Mouse (Mus musculus) MEL (cell line): ENCODE measurements around the gene Ypel5. TPM values are rescaled to one million over a fixed set of nuclear protein-coding genes. Genes with fewer than 3 reads are reported as not detected.

Source experiments
- DNase-seq: peaks from one replicate; pipeline ENCODE4 v3.0.0; 2011; ENCODE audit warnings: low read depth, low spot score
- H3K27ac ChIP-seq: 2 replicates; pipeline ENCODE4 v1.5.1; 2012; ENCODE audit warnings: low read depth, mild to moderate bottlenecking, control low read depth, low read length, moderate library complexity; ENCODE audit not compliant: control insufficient read depth
- H3K27me3 ChIP-seq, 2 experiments: fragments of 150-350 bp in 1 of 2; sonication (generic) in 1 of 2; 2 replicates each; pipeline ENCODE4 v1.6.1; 2012; ENCODE audit warnings: low read length in 2 of 2, mild to moderate bottlenecking in 2 of 2, improper control_type of control experiment in 1 of 2, moderate library complexity in 1 of 2; ENCODE audit not compliant: insufficient read depth in 2 of 2, control insufficient read depth in 1 of 2
- H3K36me3 ChIP-seq, 2 experiments: 2 replicates each; pipeline ENCODE4 v1.6.1; 2012 to 2014; ENCODE audit warnings: low read length in 2 of 2, improper control_type of control experiment in 1 of 2, inconsistent platforms in 1 of 2, mild to moderate bottlenecking in 1 of 2; ENCODE audit not compliant: insufficient read depth in 2 of 2, control insufficient read depth in 1 of 2
- H3K4me1 ChIP-seq, 2 experiments: fragments of 150-350 bp in 1 of 2; sonication (generic) in 1 of 2; 2 replicates each; pipeline ENCODE4 v1.6.1; 2012; ENCODE audit warnings: low read length in 2 of 2, improper control_type of control experiment in 1 of 2, mild to moderate bottlenecking in 1 of 2; ENCODE audit not compliant: insufficient read depth in 2 of 2, control insufficient read depth in 1 of 2
- H3K4me3 ChIP-seq, 2 experiments: fragments of 150-350 bp in 1 of 2; sonication (generic) in 1 of 2; 2 replicates each; pipeline ENCODE4 v1.5.1; 2012; ENCODE audit warnings: low read depth in 2 of 2, low read length in 2 of 2, mild to moderate bottlenecking in 2 of 2, moderate library complexity in 2 of 2, control low read depth in 1 of 2, improper control_type of control experiment in 1 of 2; ENCODE audit not compliant: control insufficient read depth in 1 of 2, insufficient read depth in 1 of 2
- H3K79me2 ChIP-seq: 2 replicates; pipeline ENCODE4 v1.6.1; 2012; ENCODE audit warnings: mild to moderate bottlenecking, low read length, moderate library complexity; ENCODE audit not compliant: control insufficient read depth, poor library complexity, insufficient read depth
- H3K9ac ChIP-seq: 2 replicates; pipeline ENCODE4 v1.6.1; 2012; ENCODE audit warnings: low read depth, mild to moderate bottlenecking, control low read depth, low read length, moderate library complexity; ENCODE audit not compliant: control insufficient read depth, poor library complexity, severe bottlenecking
- H3K9me3 ChIP-seq: fragments of 150-350 bp; sonication (generic); replicated peaks from 2 replicates; pipeline ENCODE4 v1.6.1; 2012; ENCODE audit warnings: mild to moderate bottlenecking, low read length, improper control_type of control experiment, moderate library complexity; ENCODE audit not compliant: insufficient read depth
- BHLHE40 ChIP-seq: IDR thresholded peaks from 2 replicates; pipeline ENCODE4 v1.6.1; 2012; ENCODE audit warnings: low read depth, mild to moderate bottlenecking, inconsistent platforms, low read length, improper control_type of control experiment, borderline replicate concordance
- CHD1 ChIP-seq: IDR thresholded peaks from 2 replicates; pipeline ENCODE4 v1.6.1; 2012; ENCODE audit warnings: low read depth, mild to moderate bottlenecking, inconsistent platforms, low read length, improper control_type of control experiment
- CHD2 ChIP-seq: IDR thresholded peaks from 2 replicates; pipeline ENCODE4 v1.6.1; 2011; ENCODE audit warnings: low read length, improper control_type of control experiment
- CTCF ChIP-seq, 3 experiments: IDR thresholded peaks in 2 of 3; conservative IDR thresholded peaks in 1 of 3; 2 replicates each; pipeline ENCODE4 v1.5.1; 2011 to 2012; ENCODE audit warnings: low read length in 3 of 3, low read depth in 2 of 3, mild to moderate bottlenecking in 2 of 3, improper control_type of control experiment in 1 of 3, inconsistent platforms in 1 of 3, mixed read lengths in 1 of 3, moderate library complexity in 1 of 3; ENCODE audit not compliant: control insufficient read depth in 1 of 3, insufficient read depth in 1 of 3, poor library complexity in 1 of 3, severe bottlenecking in 1 of 3
- E2F4 ChIP-seq: IDR thresholded peaks from 2 replicates; pipeline ENCODE4 v1.6.1; 2011; ENCODE audit warnings: low read depth, low read length, improper control_type of control experiment, borderline replicate concordance
- EP300 ChIP-seq, 2 experiments: IDR thresholded peaks; 2 replicates each; pipeline ENCODE4 v1.6.1; 2011; ENCODE audit warnings: improper control_type of control experiment in 2 of 2, low read length in 2 of 2, low read depth in 1 of 2, mild to moderate bottlenecking in 1 of 2
- GATA1 ChIP-seq: IDR thresholded peaks from 2 replicates; pipeline ENCODE4 v1.6.1; 2011; ENCODE audit warnings: low read depth, low read length, improper control_type of control experiment
- MAFK ChIP-seq: IDR thresholded peaks from 2 replicates; pipeline ENCODE4 v1.6.1; 2011; ENCODE audit warnings: low read depth, mild to moderate bottlenecking, low read length, improper control_type of control experiment, borderline replicate concordance
- MAX ChIP-seq: IDR thresholded peaks from 2 replicates; pipeline ENCODE4 v1.6.1; 2011; ENCODE audit warnings: low read length, improper control_type of control experiment
- MXI1 ChIP-seq: IDR thresholded peaks from 2 replicates; pipeline ENCODE4 v1.6.1; 2011; ENCODE audit warnings: mild to moderate bottlenecking, low read depth, low read length, improper control_type of control experiment
- MYB ChIP-seq: IDR thresholded peaks from 2 replicates; pipeline ENCODE4 v1.6.1; 2011; ENCODE audit warnings: mild to moderate bottlenecking, low read depth, low read length, improper control_type of control experiment
- NELFE ChIP-seq: IDR thresholded peaks from 2 replicates; pipeline ENCODE4 v1.6.1; 2011; ENCODE audit warnings: low read depth, low read length, improper control_type of control experiment
- NRF1 ChIP-seq: IDR thresholded peaks from 2 replicates; pipeline ENCODE4 v1.6.1; 2014; ENCODE audit warnings: low read depth, mild to moderate bottlenecking, inconsistent platforms, low read length, improper control_type of control experiment, moderate library complexity; ENCODE audit not compliant: poor library complexity, insufficient read depth, severe bottlenecking
- POLR2A ChIP-seq, 2 experiments: IDR thresholded peaks; 2 replicates each; pipeline ENCODE4 v1.6.1; 2011 to 2012; ENCODE audit warnings: low read length in 2 of 2, mild to moderate bottlenecking in 2 of 2, control low read depth in 1 of 2, improper control_type of control experiment in 1 of 2, low read depth in 1 of 2, moderate library complexity in 1 of 2; ENCODE audit not compliant: control insufficient read depth in 1 of 2, insufficient read depth in 1 of 2, poor library complexity in 1 of 2
- POLR2AphosphoS2 ChIP-seq: IDR thresholded peaks from 2 replicates; pipeline ENCODE4 v1.6.1; 2011; ENCODE audit warnings: low read length, improper control_type of control experiment
- RAD21 ChIP-seq: IDR thresholded peaks from 2 replicates; pipeline ENCODE4 v1.6.1; 2011; ENCODE audit warnings: mild to moderate bottlenecking, low read depth, low read length, improper control_type of control experiment
- RCOR1 ChIP-seq: IDR thresholded peaks from 2 replicates; pipeline ENCODE4 v1.6.1; 2012; ENCODE audit warnings: low read depth, mild to moderate bottlenecking, inconsistent platforms, low read length, improper control_type of control experiment
- SIN3A ChIP-seq: IDR thresholded peaks from 2 replicates; pipeline ENCODE4 v1.6.1; 2012; ENCODE audit warnings: low read length, improper control_type of control experiment, inconsistent platforms
- SMC3 ChIP-seq: IDR thresholded peaks from 2 replicates; pipeline ENCODE4 v1.6.1; 2011; ENCODE audit warnings: low read depth, low read length, improper control_type of control experiment
- TBP ChIP-seq: IDR thresholded peaks from 2 replicates; pipeline ENCODE4 v1.8.0; 2011; ENCODE audit warnings: low read depth, low read length, improper control_type of control experiment
- TCF12 ChIP-seq: IDR thresholded peaks from 2 replicates; pipeline ENCODE4 v1.6.1; 2014; ENCODE audit warnings: low read depth, mild to moderate bottlenecking, inconsistent platforms, low read length, improper control_type of control experiment, moderate library complexity
- USF1 ChIP-seq: IDR thresholded peaks from 2 replicates; pipeline ENCODE4 v1.6.1; 2014; ENCODE audit warnings: low read depth, mild to moderate bottlenecking, inconsistent platforms, low read length, improper control_type of control experiment, moderate library complexity
- ZMIZ1 ChIP-seq: IDR thresholded peaks from 2 replicates; pipeline ENCODE4 v1.6.1; 2012; ENCODE audit warnings: low read depth, mild to moderate bottlenecking, inconsistent platforms, low read length, improper control_type of control experiment, moderate library complexity
- polyA plus RNA-seq, 2 experiments: library from polyadenylated mRNA; stranded (reverse) in 1 of 2; unstranded in 1 of 2; fragments of >175 nt in 1 of 2; fragments of >200 nt in 1 of 2; gene quantifications; 2 replicates each; pipeline versions ENCODE4 v1.2.1 to v1.2.4; 2012; ENCODE audit warnings: low replicate concordance in 2 of 2, low read depth in 1 of 2; ENCODE audit not compliant: insufficient read length in 2 of 2, insufficient read depth in 1 of 2, missing spikeins in 1 of 2
- total RNA-seq: library from RNA; depleted of rRNA; stranded (reverse); fragments of 300-350 nt; gene quantifications from 2 replicates; pipeline ENCODE4 v1.2.3, GENCODE M21; 2012

Ypel5 gene
- total and polyA plus RNA-seq, 3 experiments, result 9.2 to 80.4 (median 15.5) TPM

DNA sequence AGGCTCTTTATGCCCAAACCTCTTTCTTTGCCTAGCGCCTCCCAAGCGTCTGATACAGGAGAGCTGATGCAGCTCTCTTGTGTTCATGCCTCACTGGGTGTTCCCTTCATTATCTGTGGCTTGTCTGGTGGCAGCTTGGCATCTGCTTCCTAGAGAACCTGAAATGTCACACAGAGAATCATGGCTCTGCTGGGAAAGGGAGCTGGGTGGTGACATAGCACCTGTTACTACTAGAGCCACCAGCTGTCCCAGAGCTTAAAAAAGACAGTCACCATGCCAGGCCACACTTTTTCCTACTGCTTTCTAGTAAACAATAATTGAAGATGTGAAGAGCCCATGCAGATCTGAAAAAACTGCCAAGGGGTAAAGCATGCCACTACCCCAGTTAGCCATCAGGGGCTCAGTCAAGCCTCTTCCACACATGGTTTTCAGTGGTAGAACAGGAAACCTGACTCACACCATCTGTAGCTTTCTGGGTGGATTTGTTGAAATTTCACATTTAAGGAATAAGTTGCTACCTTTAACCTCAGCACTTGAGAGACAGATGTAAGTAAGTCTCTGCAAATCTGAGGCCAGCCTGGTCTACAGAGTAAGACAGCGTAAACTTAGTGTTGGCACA lies 9.2 kb upstream of the Ypel5 start:
- H3K27ac ChIP-seq, result no peak overlapping the region
- no peaks in the 10 kb centered on the region for H3K79me2 ChIP-seq
- no peaks in the 10 kb centered on the region for H3K9me3 ChIP-seq
- DNase-seq, result no peak
- H3K4me3 ChIP-seq, result no peak overlapping the region
- no peaks in the 10 kb centered on the region for H3K27me3 ChIP-seq
- H3K9ac ChIP-seq, result no peak overlapping the region
- H3K36me3 ChIP-seq, result no peaks in the 10 kb centered on the region
- H3K4me1 ChIP-seq, result peaks cover 0 to 2% of the 10 kb centered on the region in 2 experiments; a peak in 1 of 4 replicates
- no peak for TF ChIP-seq CTCF (IDR thresholded peaks at IDR 0.05 in 2 of 3, conservative IDR thresholded peaks at IDR 0.05 in 1 of 3; ENCODE audit: control insufficient read depth in 1 of 3, insufficient read depth in 1 of 3, low read depth in 2 of 3, low read length in 3 of 3, poor library complexity in 1 of 3, severe bottlenecking in 1 of 3)
- no peak for TF ChIP-seq E2F4
- no peak for TF ChIP-seq MYB
- no peak for TF ChIP-seq BHLHE40
- no peak for TF ChIP-seq CHD2
- TF ChIP-seq EP300 (IDR thresholded peaks at IDR 0.05; ENCODE audit: low read depth in 1 of 2, low read length in 2 of 2), result no peak
- no peak for TF ChIP-seq SIN3A
- TF ChIP-seq USF1, result no peak
- TF ChIP-seq TBP, result no peak
- no peak for TF ChIP-seq SMC3
- TF ChIP-seq GATA1, result no peak
- no peak for TF ChIP-seq TCF12
- no peak for TF ChIP-seq NELFE
- TF ChIP-seq MAFK, result no peak
- TF ChIP-seq, all 39 proteins: peak for 0

DNA sequence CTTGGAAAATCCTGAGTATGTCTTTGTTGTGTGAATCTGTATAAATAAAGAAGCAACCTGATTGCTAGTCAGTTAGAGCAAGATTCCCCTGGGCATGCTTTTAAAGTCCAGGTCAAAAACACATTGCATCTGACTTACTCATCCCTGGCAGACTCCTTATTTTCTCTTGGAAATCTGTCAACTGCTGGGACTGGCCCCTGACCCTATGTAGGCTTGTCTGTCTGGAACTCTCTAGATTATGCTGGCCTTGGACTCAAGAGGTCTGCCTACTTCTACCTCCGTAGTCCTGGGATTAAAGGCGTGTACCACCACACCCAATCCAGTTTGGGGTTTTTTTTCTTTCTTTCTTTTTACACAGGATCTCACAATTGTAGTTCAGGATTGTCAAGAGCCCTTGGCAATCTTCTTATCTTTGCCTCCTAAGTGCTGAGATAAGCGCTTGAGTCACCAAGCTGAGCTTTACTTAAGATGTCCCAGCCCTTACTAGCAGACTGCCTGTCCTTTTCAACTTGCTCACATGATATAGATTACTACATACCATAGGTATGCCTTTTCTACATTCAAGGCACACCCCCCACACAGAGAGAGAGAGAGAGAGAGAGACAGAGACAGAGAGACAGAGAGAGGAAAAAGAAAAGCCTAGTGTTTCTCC lies 8.1 kb upstream of the Ypel5 start:
- Histone ChIP-seq H3K27ac (no peak overlapping the region), H3K9ac (no peak overlapping the region), H3K36me3 (peaks cover 0 to under 1% of the 10 kb centered on the region in 2 experiments; a peak in 2 of 4 replicates), H3K9me3 (no peaks in the 10 kb centered on the region), H3K27me3 (no peaks in the 10 kb centered on the region), H3K4me3 (no peak overlapping the region)
- TF ChIP-seq NELFE, result no peak
- TF ChIP-seq CTCF (IDR thresholded peaks at IDR 0.05 in 2 of 3, conservative IDR thresholded peaks at IDR 0.05 in 1 of 3; ENCODE audit: control insufficient read depth in 1 of 3, insufficient read depth in 1 of 3, low read depth in 2 of 3, low read length in 3 of 3, poor library complexity in 1 of 3, severe bottlenecking in 1 of 3), result no peak
- TF ChIP-seq RAD21, result no peak
- no peak for TF ChIP-seq CHD1
- no peak for TF ChIP-seq POLR2AphosphoS2
- peak; percentile 62 for TF ChIP-seq GATA1
- peak; percentile 29; the same call in 1 of the 2 replicates for TF ChIP-seq RCOR1
- TF ChIP-seq POLR2A (IDR thresholded peaks at IDR 0.05; ENCODE audit: control insufficient read depth in 1 of 2, insufficient read depth in 1 of 2, low read depth in 1 of 2, low read length in 2 of 2, poor library complexity in 1 of 2), result no peak
- no peak for TF ChIP-seq MYB
- no peak for TF ChIP-seq USF1
- no peak for TF ChIP-seq ZMIZ1
- TF ChIP-seq MAX, result no peak
- no peak for TF ChIP-seq NRF1
- no peak for TF ChIP-seq MXI1
- TF ChIP-seq E2F4, result no peak
- TF ChIP-seq EP300 (IDR thresholded peaks at IDR 0.05; ENCODE audit: low read depth in 1 of 2, low read length in 2 of 2), result peak in 1 of 2 experiments; percentile 12; a peak in 1 of 4 replicates
- TF ChIP-seq, all 39 proteins: peak for 3
- Histone ChIP-seq H3K4me1 (peaks cover 0 to 2% of the 10 kb centered on the region in 2 experiments; a peak in 1 of 4 replicates), H3K79me2 (no peaks in the 10 kb centered on the region)
- no peak for DNase-seq
